Mouse (Mus musculus): ENCODE measurements around the gene Fjx1.

DNA sequence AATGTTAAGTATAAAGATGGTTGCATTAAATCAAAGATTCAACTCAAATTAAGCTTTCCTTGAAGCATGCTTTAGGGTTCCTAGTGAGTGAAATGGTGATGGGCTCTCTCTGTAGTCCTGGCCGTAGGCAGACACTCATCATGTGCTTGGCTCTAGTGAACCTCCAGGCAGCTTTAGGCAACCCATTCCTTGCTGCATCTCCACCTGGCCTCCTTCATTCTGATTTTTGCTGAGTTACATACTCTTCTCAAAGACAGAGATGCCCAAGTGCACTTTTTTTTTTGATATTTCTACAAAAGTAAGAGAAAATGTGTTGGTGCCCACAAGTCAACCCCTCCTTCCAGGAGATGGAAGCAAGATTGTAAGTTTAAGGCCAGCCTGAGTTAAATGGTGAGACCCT, 2.8 kb upstream of the Fjx1 start:
- TF ChIP-seq CTCF (IDR thresholded peaks at IDR 0.05; ENCODE audit: low read depth, low read length) (no peak), POLR2A (IDR thresholded peaks at IDR 0.05; ENCODE audit: borderline replicate concordance, low read depth, low read length) (no peak)

All from bone marrow macrophage, adult 2 months (primary cell).